Mouse (Mus musculus): ENCODE data around the gene Zfp385b. TPM values are rescaled to one million over a fixed set of nuclear protein-coding genes. Genes with fewer than 3 reads are reported as not detected.

The Zfp385b gene
- total RNA-seq, 1 experiment from 2014 or later = 0.49 TPM

DNA sequence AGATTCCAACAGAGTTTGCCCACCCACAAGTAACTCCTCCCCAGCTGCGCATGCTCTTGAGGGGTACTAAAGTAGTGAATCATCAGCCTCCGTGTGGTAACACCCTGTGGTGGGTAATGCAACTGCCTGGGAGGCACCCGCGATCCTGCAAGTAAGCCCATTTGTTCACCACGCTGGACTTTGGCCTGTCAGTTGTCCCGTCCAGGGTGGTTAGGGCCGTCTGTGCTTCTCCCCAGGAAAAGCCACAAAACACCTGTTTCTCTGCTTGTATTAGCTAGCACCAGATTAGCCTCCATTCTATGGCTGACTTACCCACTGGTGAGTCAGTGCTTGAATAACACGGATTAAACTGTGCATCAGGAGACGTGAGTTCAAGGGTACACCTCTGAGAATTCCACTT is 442.6 kb downstream of the Zfp385b start:
- no peak for DNase-seq

DNA sequence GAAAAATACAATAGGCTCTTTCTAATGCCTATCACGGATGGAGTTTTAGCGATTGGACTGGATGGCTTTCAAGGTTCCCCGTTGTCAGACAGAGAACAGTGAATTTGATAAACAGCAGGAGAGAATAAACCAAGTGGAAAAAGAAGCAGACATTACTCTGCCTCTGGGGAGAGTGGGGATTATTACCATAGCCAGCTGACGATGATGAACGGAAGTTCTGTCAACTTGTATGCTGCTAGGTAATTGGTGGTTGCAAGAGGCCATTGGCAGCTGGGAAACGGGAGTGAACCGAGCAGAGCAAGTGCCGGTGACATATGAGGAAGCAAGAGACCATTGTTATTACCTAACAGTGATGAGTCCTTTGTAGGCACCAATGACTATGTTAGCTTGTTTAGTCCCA is 444.3 kb downstream of the Zfp385b start:
- no peak for DNase-seq

GRCm38 (mm10) chr2:77369174-77369573 is 450.3 kb downstream of the Zfp385b start:
- DNase-seq = no peak

Other genes with a start within 250 kb of the Zfp385b start
- gene Cwc22, start 126.7 kb upstream of the Zfp385b start, total RNA-seq (2021) = 33.1 and 43.8 TPM in 2 replicates